Mouse (Mus musculus) E14TG2a.4 (cell line): ENCODE results near the gene Zranb3.

Source experiments
- H3K27me3 ChIP-seq: 2 replicates; pipeline ENCODE4 v1.6.1; 2014; ENCODE audit warnings: low read length, control low read depth; ENCODE audit not compliant: insufficient read depth
- H3K36me3 ChIP-seq: 2 replicates; pipeline ENCODE4 v1.6.1; 2014; ENCODE audit warnings: low read length, control low read depth; ENCODE audit not compliant: insufficient read depth
- H3K4me1 ChIP-seq: replicated peaks from 2 replicates; pipeline ENCODE4 v1.6.1; 2014; ENCODE audit warnings: low read depth, low read length, control low read depth
- H3K4me3 ChIP-seq: replicated peaks from 2 replicates; pipeline ENCODE4 v1.5.1; 2014; ENCODE audit warnings: mild to moderate bottlenecking, low read length
- H3K9me3 ChIP-seq: 2 replicates; pipeline ENCODE4 v1.6.1; 2014; ENCODE audit warnings: low read length, control low read depth
- CTCF ChIP-seq: conservative IDR thresholded peaks from 2 replicates; pipeline ENCODE4 v1.5.1; 2014; ENCODE audit warnings: low read length
- NANOG ChIP-seq: IDR thresholded peaks from 2 replicates; pipeline ENCODE4 v1.6.1; 2014; ENCODE audit warnings: borderline replicate concordance, low read length, mixed read lengths
- POU5F1 ChIP-seq: IDR thresholded peaks from 2 replicates; pipeline ENCODE4 v1.6.1; 2014; ENCODE audit warnings: low read length, borderline replicate concordance

Gene Zranb3

GRCm38 (mm10) chr1:128044181-128044580 lies 58.7 kb downstream of the Zranb3 start:
- TF ChIP-seq NANOG (no peak), CTCF (no peak), POU5F1 (no peak)
- H3K4me3 ChIP-seq = no peak overlapping the region

GRCm38 (mm10) chr1:128036296-128036695 lies 66.6 kb downstream of the Zranb3 start:
- Histone ChIP-seq H3K36me3 (peaks cover 4% of the 10 kb centered on the region), H3K4me1 (peaks cover 4% of the 10 kb centered on the region), H3K9me3 (no peaks in the 10 kb centered on the region), H3K27me3 (no peaks in the 10 kb centered on the region), H3K4me3 (no peak overlapping the region)
- TF ChIP-seq CTCF (no peak), NANOG (no peak), POU5F1 (no peak)

More at GRCm38 (mm10) chr1:128044181-128044580, 58.7 kb downstream of the Zranb3 start:
- Histone ChIP-seq H3K9me3 (no peaks in the 10 kb centered on the region), H3K4me1 (peaks cover 2% of the 10 kb centered on the region), H3K36me3 (peaks cover 11% of the 10 kb centered on the region), H3K27me3 (no peaks in the 10 kb centered on the region)

GRCm38 (mm10) chr1:128032123-128032522 lies 70.7 kb downstream of the Zranb3 start:
- no peaks in the 10 kb centered on the region for H3K4me1 ChIP-seq
- H3K27me3 ChIP-seq = no peaks in the 10 kb centered on the region
- peaks cover 4% of the 10 kb centered on the region for H3K36me3 ChIP-seq
- TF ChIP-seq POU5F1 (no peak), NANOG (no peak), CTCF (no peak)
- no peaks in the 10 kb centered on the region for H3K9me3 ChIP-seq
- no peak overlapping the region for H3K4me3 ChIP-seq

DNA sequence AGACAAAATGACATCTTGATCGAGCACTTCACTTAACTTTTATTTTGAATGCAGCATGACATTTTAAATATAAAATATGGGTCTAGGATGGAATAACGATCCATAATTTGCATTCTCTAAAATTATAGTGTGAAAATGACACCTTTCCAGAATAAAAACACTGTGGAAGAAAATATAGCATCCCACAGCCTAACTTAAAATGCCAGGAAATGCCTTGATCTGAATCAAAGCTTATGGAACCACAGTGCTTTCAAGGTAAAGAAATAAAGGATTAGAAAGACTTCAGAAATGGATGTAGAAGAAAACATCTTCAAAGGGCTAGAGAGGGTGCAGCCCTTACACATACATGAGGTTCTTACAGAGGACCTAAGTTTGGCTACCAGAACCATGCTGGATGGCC lies 71.3 kb downstream of the Zranb3 start:
- H3K9me3 ChIP-seq = no peaks in the 10 kb centered on the region

DNA sequence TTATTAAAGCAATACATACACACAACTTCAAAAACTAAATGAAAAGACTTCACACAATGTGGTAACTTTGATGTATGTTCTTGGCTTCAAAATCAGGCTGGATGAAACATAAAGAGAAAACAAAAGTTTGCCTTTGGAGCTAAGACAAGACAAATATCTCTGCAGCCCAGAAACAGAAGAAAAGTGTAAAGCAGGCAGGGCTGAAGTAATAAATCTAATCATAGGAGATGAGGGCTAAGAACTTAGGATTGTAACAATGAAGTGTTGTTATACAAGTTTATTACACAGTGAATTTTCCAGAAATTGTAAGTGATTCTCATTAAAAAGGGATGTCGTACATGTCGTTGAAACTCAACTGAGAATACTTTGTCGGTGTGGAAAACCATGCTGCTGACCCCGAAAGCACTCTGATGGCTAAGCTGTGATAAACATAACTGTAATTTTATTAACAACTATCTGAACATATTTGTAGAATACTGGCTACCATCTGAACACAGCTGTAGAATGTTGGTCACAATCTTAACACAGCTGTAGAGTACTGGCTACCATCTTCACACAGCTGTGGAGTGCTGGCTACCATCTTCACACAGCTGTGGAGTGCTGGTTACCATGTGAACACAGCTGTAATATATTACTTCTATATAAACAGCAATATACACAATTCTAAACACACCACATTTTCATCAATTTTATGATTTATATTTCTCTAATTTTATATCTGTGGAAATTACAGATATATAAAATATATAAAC lies 78.3 kb downstream of the Zranb3 start:
- Histone ChIP-seq H3K9me3 (no peaks in the 10 kb centered on the region), H3K4me3 (no peak overlapping the region), H3K27me3 (no peaks in the 10 kb centered on the region), H3K4me1 (no peaks in the 10 kb centered on the region), H3K36me3 (peaks cover 5% of the 10 kb centered on the region; the same call in 1 of the 2 replicates)
- TF ChIP-seq CTCF (no peak), NANOG (no peak), POU5F1 (no peak)

More for the DNA sequence above, 71.3 kb downstream of the Zranb3 start:
- peaks cover 4% of the 10 kb centered on the region for H3K36me3 ChIP-seq
- H3K4me1 ChIP-seq = no peaks in the 10 kb centered on the region
- H3K27me3 ChIP-seq = no peaks in the 10 kb centered on the region
- H3K4me3 ChIP-seq = no peak overlapping the region
- TF ChIP-seq CTCF (no peak), POU5F1 (no peak), NANOG (no peak)

GRCm38 (mm10) chr1:128020001-128020770 lies 82.7 kb downstream of the Zranb3 start:
- Histone ChIP-seq H3K4me1 (no peaks in the 10 kb centered on the region), H3K36me3 (peaks cover 5% of the 10 kb centered on the region; the same call in 1 of the 2 replicates), H3K4me3 (no peak overlapping the region), H3K27me3 (no peaks in the 10 kb centered on the region), H3K9me3 (no peaks in the 10 kb centered on the region)
- TF ChIP-seq CTCF = no peak
- TF ChIP-seq NANOG = no peak
- no peak for TF ChIP-seq POU5F1

GRCm38 (mm10) chr1:128016035-128016492 lies 86.8 kb downstream of the Zranb3 start:
- Histone ChIP-seq H3K36me3 (peaks cover 13% of the 10 kb centered on the region), H3K9me3 (no peaks in the 10 kb centered on the region)
- no peak for TF ChIP-seq CTCF
- no peak for TF ChIP-seq POU5F1
- TF ChIP-seq NANOG = no peak

GRCm38 (mm10) chr1:128013698-128014386 lies 89.0 kb downstream of the Zranb3 start:
- Histone ChIP-seq H3K4me1 (no peaks in the 10 kb centered on the region), H3K9me3 (peaks cover 3% of the 10 kb centered on the region), H3K27me3 (no peaks in the 10 kb centered on the region), H3K4me3 (no peak overlapping the region), H3K36me3 (peaks cover 18% of the 10 kb centered on the region)
- TF ChIP-seq NANOG (no peak), CTCF (no peak), POU5F1 (no peak)

More at GRCm38 (mm10) chr1:128016035-128016492, 86.8 kb downstream of the Zranb3 start:
- no peak overlapping the region for H3K4me3 ChIP-seq
- no peaks in the 10 kb centered on the region for H3K27me3 ChIP-seq
- H3K4me1 ChIP-seq = no peaks in the 10 kb centered on the region
